Mouse (Mus musculus) liver, postnatal 0 days (tissue): ENCODE data around the gene Nop58.

Source experiments
- CTCF ChIP-seq: sonication (generic); IDR thresholded peaks from 2 replicates; pipeline ENCODE4 v1.5.1; 2016; ENCODE audit warnings: antibody characterized with exemption, low read depth
- EP300 ChIP-seq: IDR thresholded peaks from 2 replicates; pipeline ENCODE4 v1.6.1; 2016; ENCODE audit warnings: antibody characterized with exemption, low read depth, mild to moderate bottlenecking

DNA sequence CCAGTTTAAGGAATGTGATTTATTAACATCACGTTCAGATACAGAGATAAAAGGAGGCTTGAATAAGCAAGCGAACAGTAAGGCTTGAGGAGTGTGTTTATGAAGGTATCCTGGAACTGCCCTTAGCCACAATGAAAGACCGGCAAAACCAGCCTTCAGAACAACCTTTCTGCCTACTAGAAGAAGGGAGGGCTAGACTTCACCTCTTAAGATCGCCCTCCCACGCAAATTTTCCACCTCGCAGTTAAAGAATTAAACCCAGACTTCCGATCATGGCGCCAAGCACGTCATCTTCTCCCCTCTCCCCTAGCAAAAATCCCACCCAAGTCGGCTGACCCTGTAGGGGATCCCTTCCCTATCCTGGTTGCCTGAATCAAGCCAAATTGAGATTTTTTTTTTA is 77.4 kb downstream of the Nop58 start:
- no peak for TF ChIP-seq CTCF
- no peak for TF ChIP-seq EP300
